ENCODE assay signal across 17 mouse cellular contexts in genomic region chr19:55121836-55122235, GRCm38 (mm10). TPM values are rescaled to one million over a fixed set of nuclear protein-coding genes. Genes with fewer than 3 reads are reported as not detected.
DNase-seq lines count a peak whose midpoint lies in the region; ATAC-seq and TF ChIP-seq lines count a peak whose summit lies in the region.
"Had no signal": no experiment of that assay in that cellular context is flagged by ENCODE, and none has a peak within 500 bp of the region (broad histone marks: within the 10 kb centered on the region; RNA-seq: fewer than 3 reads in every experiment).

No protein-coding gene starts in this region.

- no peak for TF ChIP-seq EP300 in liver, embryonic 14.5 days (IDR thresholded peaks at IDR 0.05; ENCODE audit: low read depth)

- H3K27ac ChIP-seq in heart, embryonic 12.5 days (ENCODE audit: poor library complexity, severe bottlenecking): peak overlapping the region; percentile 33; the same call in 1 of the 2 replicates
- H3K27ac ChIP-seq in midbrain, embryonic 10.5 days (replicated peaks): peak overlapping the region; percentile 86
- no peak overlapping the region for H3K27ac ChIP-seq in midbrain, embryonic 11.5 days (ENCODE audit: low read depth, low read length)
- H3K27ac ChIP-seq in liver, embryonic 14.5 days: no peak overlapping the region
- H3K27ac ChIP-seq in neural tube, embryonic 15.5 days (replicated peaks): peak overlapping the region; percentile 71; the same call in 1 of the 2 replicates
- H3K27ac ChIP-seq: kidney, postnatal 0 days had no signal

- 43% methylated on average over 6 of the region's 6 CpGs for WGBS in heart, embryonic 12.5 days
- 83% methylated on average over 6 of the region's 6 CpGs for WGBS in midbrain, embryonic 10.5 days
- 82% methylated on average over 6 of the region's 6 CpGs for WGBS in midbrain, embryonic 11.5 days
- 51% methylated on average over 6 of the region's 6 CpGs for WGBS in liver, embryonic 14.5 days (ENCODE audit: insufficient replicate concordance)
- WGBS in neural tube, embryonic 15.5 days: 77% methylated on average over 6 of the region's 6 CpGs

- H3K27me3 ChIP-seq in heart, embryonic 12.5 days (replicated peaks): no peaks in the 10 kb centered on the region
- peaks cover 3% of the 10 kb centered on the region; the same call in 1 of the 2 replicates for H3K27me3 ChIP-seq in midbrain, embryonic 10.5 days (ENCODE audit: low read depth, poor library complexity, severe bottlenecking)
- no peaks in the 10 kb centered on the region for H3K27me3 ChIP-seq in midbrain, embryonic 11.5 days (ENCODE audit: control insufficient read depth, insufficient read depth, low read length)
- H3K27me3 ChIP-seq in liver, embryonic 14.5 days (ENCODE audit: control insufficient read depth, insufficient read depth, low read length): no peaks in the 10 kb centered on the region
- no peaks in the 10 kb centered on the region for H3K27me3 ChIP-seq in neural tube, embryonic 15.5 days (replicated peaks)

- H3K9ac ChIP-seq in heart, embryonic 12.5 days: no peak overlapping the region
- H3K9ac ChIP-seq in midbrain, embryonic 11.5 days (ENCODE audit: low read length): no peak overlapping the region
- no peak overlapping the region for H3K9ac ChIP-seq in liver, embryonic 14.5 days (replicated peaks)
- no peak overlapping the region for H3K9ac ChIP-seq in neural tube, embryonic 15.5 days (replicated peaks)
- H3K9ac ChIP-seq: lung, embryonic 14.5 days had no signal

- no peak for DNase-seq in heart, postnatal 14 days
- no peak for DNase-seq in midbrain, embryonic 10.5 days (ENCODE audit: low spot score)
- no peak for DNase-seq in midbrain, embryonic 11.5 days (ENCODE audit: low spot score, missing footprints)
- no peak for DNase-seq in liver, embryonic 14.5 days (ENCODE audit: low read depth in 3 of 3, low spot score in 3 of 3)
- DNase-seq in cerebellum, postnatal 10 days: no peak
- no peak for DNase-seq in urinary bladder, adult 18-20 months (ENCODE audit: low spot score in 2 of 2)
- DNase-seq: cerebellum, adult 8-10 months; thymus, adult 18-20 months had no signal

- H3K36me3 ChIP-seq in heart, embryonic 12.5 days: no peaks in the 10 kb centered on the region
- H3K36me3 ChIP-seq in midbrain, embryonic 10.5 days: no peaks in the 10 kb centered on the region
- no peaks in the 10 kb centered on the region for H3K36me3 ChIP-seq in midbrain, embryonic 11.5 days (ENCODE audit: control insufficient read depth, insufficient read depth, low read length)
- H3K36me3 ChIP-seq in liver, embryonic 14.5 days (replicated peaks; ENCODE audit: control insufficient read depth, insufficient read depth, low read depth): no peaks in the 10 kb centered on the region
- H3K36me3 ChIP-seq in neural tube, embryonic 15.5 days: no peaks in the 10 kb centered on the region

- H3K4me3 ChIP-seq in heart, embryonic 12.5 days: no peak overlapping the region
- H3K4me3 ChIP-seq in midbrain, embryonic 10.5 days: no peak overlapping the region
- no peak overlapping the region for H3K4me3 ChIP-seq in midbrain, embryonic 11.5 days (ENCODE audit: low read depth, low read length)
- H3K4me3 ChIP-seq in liver, embryonic 14.5 days (ENCODE audit: insufficient read depth in 1 of 2, low read depth in 2 of 2, low read length in 2 of 2): no peak overlapping the region
- H3K4me3 ChIP-seq in neural tube, embryonic 15.5 days (replicated peaks): no peak overlapping the region

- H3K4me2 ChIP-seq in heart, embryonic 12.5 days: no peak overlapping the region
- H3K4me2 ChIP-seq in midbrain, embryonic 11.5 days: no peak overlapping the region
- peak overlapping the region; percentile 20; the same call in 1 of the 2 replicates for H3K4me2 ChIP-seq in liver, embryonic 14.5 days (ENCODE audit: low read depth)
- no peak overlapping the region for H3K4me2 ChIP-seq in neural tube, embryonic 15.5 days
- H3K4me2 ChIP-seq: lung, embryonic 14.5 days had no signal

- intact Hi-C loops in heart, postnatal 14 days (cut with DNase I): no loop called here

- H3K4me1 ChIP-seq in heart, embryonic 12.5 days (replicated peaks): peaks cover 39% of the 10 kb centered on the region
- peaks cover 49% of the 10 kb centered on the region for H3K4me1 ChIP-seq in midbrain, embryonic 10.5 days
- H3K4me1 ChIP-seq in midbrain, embryonic 11.5 days (ENCODE audit: control insufficient read depth, insufficient read depth, low read length): peaks cover 26% of the 10 kb centered on the region
- peaks cover 0 to 8% of the 10 kb centered on the region in 2 experiments; a peak in 1 of 4 replicates for H3K4me1 ChIP-seq in liver, embryonic 14.5 days (replicated peaks; ENCODE audit: control insufficient read depth in 2 of 2, insufficient read depth in 2 of 2, low read length in 1 of 2)
- peaks cover 7% of the 10 kb centered on the region for H3K4me1 ChIP-seq in neural tube, embryonic 15.5 days

- no peak for TF ChIP-seq CTCF in liver, embryonic 14.5 days (IDR thresholded peaks at IDR 0.05; ENCODE audit: low read depth)

- ATAC-seq in heart, embryonic 12.5 days (ENCODE audit: insufficient number of reproducible peaks, low FRiP score): no peak
- ATAC-seq in midbrain, embryonic 11.5 days (ENCODE audit: low FRiP score): no peak
- ATAC-seq in liver, embryonic 14.5 days (ENCODE audit: insufficient read depth): no peak
- ATAC-seq in neural tube, embryonic 15.5 days (ENCODE audit: low FRiP score): no peak
- ATAC-seq: inflammation-experienced regulatory T-cells, adult 6 months had no signal

- H3K9me3 ChIP-seq in heart, embryonic 12.5 days (replicated peaks): no peaks in the 10 kb centered on the region
- no peaks in the 10 kb centered on the region for H3K9me3 ChIP-seq in midbrain, embryonic 10.5 days (replicated peaks)
- no peaks in the 10 kb centered on the region for H3K9me3 ChIP-seq in midbrain, embryonic 11.5 days (ENCODE audit: control insufficient read depth, low read length)
- H3K9me3 ChIP-seq in liver, embryonic 14.5 days (ENCODE audit: control insufficient read depth, low read length): no peaks in the 10 kb centered on the region
- H3K9me3 ChIP-seq in neural tube, embryonic 15.5 days (replicated peaks): no peaks in the 10 kb centered on the region

RNA-seq across cellular contexts. Expression of gene Gpam, which starts 5.2 kb away (rescaled TPM):
- polyA plus RNA-seq in heart, embryonic 12.5 days (2016; fragmentation: Nextera tagmentation; extraction: Ambion mirVana): 11.9 and 12.8 TPM in 2 replicates
- total RNA-seq in heart, postnatal 14 days (2021): 100 to 1,000 TPM; 165 to 166 TPM
- 21.9 and 28.5 TPM in 2 replicates for polyA plus RNA-seq in midbrain, embryonic 10.5 days (2016; fragmentation: Nextera tagmentation; extraction: Ambion mirVana)
- 23.6 and 27.1 TPM in 2 replicates for polyA plus RNA-seq in midbrain, embryonic 11.5 days (2014; fragmentation: Nextera tagmentation; extraction: Ambion mirVana)
- 13.6 and 15.0 TPM in 2 replicates for polyA plus RNA-seq in liver, embryonic 14.5 days (2012; rRNA removed)
- 21.6 and 24.0 TPM in 2 replicates for polyA plus RNA-seq in liver, embryonic 14.5 days (2014; fragmentation: Nextera tagmentation; extraction: Ambion mirVana)
- polyA plus RNA-seq in neural tube, embryonic 15.5 days (2015; fragmentation: Nextera tagmentation; extraction: Ambion mirVana): 18.1 and 18.9 TPM in 2 replicates

RNA-seq across cellular contexts. Expression of gene Tectb, which starts 58.7 kb away (rescaled TPM):
- not detected in 2 replicates for polyA plus RNA-seq in heart, embryonic 12.5 days (2016; fragmentation: Nextera tagmentation; extraction: Ambion mirVana)
- under 1 TPM; 0.17 to 0.72 TPM for total RNA-seq in heart, postnatal 14 days (2021)
- 0.12 TPM in 1 of 2 replicates, not detected in the other for polyA plus RNA-seq in midbrain, embryonic 10.5 days (2016; fragmentation: Nextera tagmentation; extraction: Ambion mirVana)
- polyA plus RNA-seq in midbrain, embryonic 11.5 days (2014; fragmentation: Nextera tagmentation; extraction: Ambion mirVana): 0.05 TPM in 1 of 2 replicates, not detected in the other
- polyA plus RNA-seq in liver, embryonic 14.5 days (2012; rRNA removed): 0.01 and 0.08 TPM in 2 replicates
- 0.23 TPM in 1 of 2 replicates, not detected in the other for polyA plus RNA-seq in liver, embryonic 14.5 days (2014; fragmentation: Nextera tagmentation; extraction: Ambion mirVana)
- not detected in 2 replicates for polyA plus RNA-seq in neural tube, embryonic 15.5 days (2015; fragmentation: Nextera tagmentation; extraction: Ambion mirVana)
- total RNA-seq: granulocyte monocyte progenitor cell, adult 5-6 weeks; left cerebral cortex, postnatal 36 days; megakaryocyte, adult 5-6 weeks; neutrophil, adult 5-6 weeks had no signal
- polyA plus RNA-seq: inflammation-experienced regulatory T-cells, adult 6 months; lung, embryonic 14.5 days had no signal

Comparison
In these comparisons a context has a peak if more than half of its experiments do, and no peak if none do; other contexts are left out.
1. H3K27ac ChIP-seq: peak in heart, embryonic 12.5 days (single experiment), midbrain, embryonic 10.5 days (single experiment) and neural tube, embryonic 15.5 days (single experiment); none in midbrain, embryonic 11.5 days (single experiment) and liver, embryonic 14.5 days (single experiment).